Mouse (Mus musculus): ENCODE measurements around the gene Zmpste24.

- TF ChIP-seq POLR2A (IDR thresholded peaks at IDR 0.05; ENCODE audit: borderline replicate concordance, control insufficient read depth, low read depth, low read length): no peak
- TF ChIP-seq CTCF (IDR thresholded peaks at IDR 0.05; ENCODE audit: control insufficient read depth, insufficient read depth, low read length): no peak
Observed at GRCm38 (mm10) chr4:121029632-121030031, 68.4 kb downstream of the Zmpste24 start.

Measured in bone marrow, adult 2 months (tissue).